Mouse (Mus musculus): ENCODE measurements around the gene Pard3.

The Pard3 gene

GRCm38 (mm10) chr8:127343115-127343514 lies 279.4 kb downstream of the Pard3 start:
- DNase-seq (ENCODE audit: low spot score), result no peak

DNA sequence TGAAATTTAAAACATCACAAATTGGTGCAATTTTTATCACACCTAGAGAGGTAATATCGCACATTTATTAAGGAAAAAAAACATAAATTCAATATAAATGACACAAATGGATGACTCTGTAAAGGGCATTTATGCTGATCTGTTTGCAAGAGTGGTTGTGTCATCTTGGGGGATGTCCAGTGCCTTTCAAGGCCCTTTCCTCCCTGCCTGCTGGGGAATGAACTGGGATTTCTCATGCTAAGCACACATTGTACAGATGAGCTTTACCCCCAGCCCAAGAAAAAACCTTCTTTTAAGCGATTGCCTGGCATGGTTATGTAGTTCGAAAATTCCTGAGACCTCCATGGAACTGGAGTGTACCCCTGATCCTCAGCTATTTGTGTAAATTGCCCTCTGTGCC lies 280.7 kb downstream of the Pard3 start:
- DNase-seq (ENCODE audit: low spot score), result no peak

DNA sequence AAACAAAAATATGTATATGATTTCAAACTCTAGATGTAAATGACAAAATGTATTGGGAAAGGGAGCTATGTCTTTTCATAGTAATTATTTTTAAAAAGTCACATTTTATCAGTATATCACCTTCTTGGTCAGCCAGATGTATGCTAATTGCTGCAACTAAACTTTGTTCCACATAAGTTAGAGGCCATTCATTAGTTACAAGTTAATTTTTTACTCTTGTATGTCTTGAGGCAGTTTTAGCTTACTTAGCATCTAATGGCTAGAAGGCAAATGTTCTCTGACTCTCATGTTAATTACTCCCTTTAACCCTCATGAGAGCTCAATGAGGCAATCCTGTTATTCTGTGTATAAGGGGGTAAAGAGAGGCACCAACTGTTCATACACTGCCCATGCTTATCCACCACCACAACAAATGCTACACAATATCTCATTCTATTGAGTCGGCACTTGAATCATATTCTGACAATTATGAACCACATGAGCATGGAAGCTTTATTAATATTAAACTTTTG lies 282.3 kb downstream of the Pard3 start:
- DNase-seq (ENCODE audit: low spot score), result no peak

GRCm38 (mm10) chr8:127347890-127348495 lies 284.3 kb downstream of the Pard3 start:
- DNase-seq (ENCODE audit: low spot score), result no peak

GRCm38 (mm10) chr8:127361796-127362195 lies 298.1 kb downstream of the Pard3 start:
- no peak for DNase-seq (ENCODE audit: low spot score)

GRCm38 (mm10) chr8:127368347-127368746 lies 304.7 kb downstream of the Pard3 start:
- no peak for DNase-seq (ENCODE audit: low spot score)

- DNase-seq (ENCODE audit: low spot score), result no peak
Measured at GRCm38 (mm10) chr8:127371326-127371949, 307.7 kb downstream of the Pard3 start.

GRCm38 (mm10) chr8:127377775-127378174 lies 314.1 kb downstream of the Pard3 start:
- DNase-seq (ENCODE audit: low spot score), result no peak

DNA sequence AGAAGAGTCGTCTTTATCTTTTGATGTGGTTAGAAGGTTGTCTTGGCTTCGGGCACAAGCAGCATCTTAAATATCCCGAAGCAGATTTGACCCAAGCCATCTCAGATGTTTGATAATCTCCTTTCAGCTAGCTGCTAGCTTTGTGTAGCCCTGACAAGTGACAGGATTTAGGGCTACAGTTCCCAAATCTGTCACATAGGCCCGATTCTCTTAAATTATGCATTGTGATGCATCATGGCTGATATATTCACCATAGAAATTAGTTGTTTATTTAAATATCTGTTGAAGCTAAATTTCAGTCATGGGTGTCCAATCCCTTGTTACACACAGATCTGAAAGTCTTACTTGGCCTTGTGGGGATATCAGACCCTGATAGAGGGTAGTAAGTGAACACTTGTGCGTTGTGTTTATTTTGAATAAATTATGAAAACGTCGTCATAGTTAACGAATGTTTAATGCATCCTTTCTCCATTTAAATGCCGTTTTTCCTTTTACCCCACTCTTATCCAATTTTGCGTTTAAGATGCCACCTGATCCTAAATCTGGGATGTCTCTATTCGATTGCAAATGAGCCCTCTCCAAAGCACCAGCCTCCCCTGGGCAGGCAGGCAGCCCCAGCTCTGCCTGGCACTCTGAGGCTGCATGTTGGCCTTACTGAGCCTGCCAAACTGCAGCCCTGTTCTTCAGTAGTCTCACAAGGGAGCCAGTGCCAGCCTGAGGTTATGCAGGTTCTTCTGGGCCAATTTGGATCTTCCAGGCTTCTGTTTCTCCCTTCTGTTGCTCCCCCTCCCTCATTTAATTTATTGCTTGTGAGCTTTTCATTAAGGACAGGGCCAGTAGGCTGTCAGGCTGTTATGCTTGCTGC lies 315.5 kb downstream of the Pard3 start:
- peak; percentile 12 for DNase-seq (ENCODE audit: low spot score)

- no peak for DNase-seq (ENCODE audit: low spot score)
Measured at GRCm38 (mm10) chr8:127381259-127381658, 317.6 kb downstream of the Pard3 start.

GRCm38 (mm10) chr8:127392700-127393099 lies 329.0 kb downstream of the Pard3 start:
- DNase-seq (ENCODE audit: low spot score), result no peak

DNA sequence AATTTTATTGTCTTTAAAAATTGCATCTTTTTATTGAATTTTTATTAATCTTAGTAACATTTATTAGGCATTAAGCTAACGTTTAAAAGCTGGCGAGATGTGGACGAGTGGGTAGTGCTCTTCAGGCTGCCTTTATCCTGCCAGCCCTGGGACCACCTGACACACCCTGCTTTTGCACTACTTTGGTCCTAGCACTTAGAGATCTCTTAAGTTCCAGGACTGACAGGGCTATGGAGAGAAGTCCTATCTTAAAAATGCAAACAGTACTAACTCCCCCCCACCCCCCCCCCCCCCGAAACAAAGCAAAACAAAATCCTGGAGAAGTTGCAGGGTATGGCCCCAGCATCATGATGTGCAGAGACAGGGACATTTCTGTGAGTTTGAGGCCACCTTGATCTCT lies 331.8 kb downstream of the Pard3 start:
- no peak for DNase-seq (ENCODE audit: low spot score)

DNA sequence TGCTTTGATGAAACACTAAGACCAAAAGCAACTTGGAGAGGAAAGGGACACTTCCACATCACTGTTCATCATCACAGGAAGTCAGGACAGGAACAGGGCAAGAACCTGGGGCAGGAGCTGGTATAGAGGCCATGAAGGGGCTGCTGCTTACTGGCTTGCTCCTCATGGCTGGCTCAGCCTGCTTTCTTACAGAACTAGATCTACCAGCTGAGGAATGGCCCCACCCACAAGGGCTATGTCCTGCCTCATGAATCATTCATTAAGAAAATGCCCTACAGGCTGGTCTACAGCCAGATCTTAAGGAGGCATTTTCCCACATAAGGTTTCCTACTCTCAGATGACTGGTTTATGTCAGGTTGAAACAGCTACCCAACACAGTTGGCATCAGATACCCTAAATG lies 342.1 kb downstream of the Pard3 start:
- no peak for DNase-seq (ENCODE audit: low spot score)

- no peak for DNase-seq (ENCODE audit: low spot score)
Measured at GRCm38 (mm10) chr8:127410606-127411005, 346.9 kb downstream of the Pard3 start.

- no peak for DNase-seq (ENCODE audit: low spot score)
Measured at GRCm38 (mm10) chr8:127411190-127411848, 347.6 kb downstream of the Pard3 start.

- no peak for DNase-seq (ENCODE audit: low spot score)
Measured at GRCm38 (mm10) chr8:127423021-127423420, 359.3 kb downstream of the Pard3 start.

DNA sequence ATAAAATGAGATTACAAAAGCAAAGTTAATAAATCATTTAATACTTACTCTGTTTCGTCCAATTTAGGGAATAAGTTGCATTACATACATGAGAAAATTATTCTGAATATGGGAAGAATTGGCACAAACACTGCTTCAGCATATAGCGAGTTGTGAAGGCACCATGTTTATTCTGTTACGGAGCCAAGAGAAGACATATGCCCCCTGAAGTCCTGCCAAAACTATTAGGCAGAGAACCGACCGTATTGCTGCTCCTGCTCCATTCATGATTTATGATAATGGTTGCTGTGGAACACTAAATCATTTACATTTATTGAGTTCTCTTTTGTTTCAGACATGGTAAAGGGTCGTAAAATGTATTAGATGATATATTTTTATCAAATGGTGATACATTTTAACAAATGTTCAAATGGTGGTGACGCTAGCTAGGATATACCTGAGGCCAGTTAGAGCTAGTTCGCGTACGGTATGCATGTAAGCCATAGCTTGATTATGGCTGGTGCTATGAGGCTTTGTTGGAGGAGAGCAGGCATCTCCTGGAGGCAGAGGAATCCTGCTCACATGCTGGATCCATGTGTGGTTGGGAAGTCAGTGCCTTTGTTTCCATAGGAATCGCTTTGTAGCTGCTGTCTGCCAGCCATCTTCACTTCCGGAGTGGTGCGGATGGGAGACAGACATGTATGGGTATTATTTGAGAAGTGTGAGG lies 360.7 kb downstream of the Pard3 start:
- no peak for DNase-seq (ENCODE audit: low spot score)

DNA sequence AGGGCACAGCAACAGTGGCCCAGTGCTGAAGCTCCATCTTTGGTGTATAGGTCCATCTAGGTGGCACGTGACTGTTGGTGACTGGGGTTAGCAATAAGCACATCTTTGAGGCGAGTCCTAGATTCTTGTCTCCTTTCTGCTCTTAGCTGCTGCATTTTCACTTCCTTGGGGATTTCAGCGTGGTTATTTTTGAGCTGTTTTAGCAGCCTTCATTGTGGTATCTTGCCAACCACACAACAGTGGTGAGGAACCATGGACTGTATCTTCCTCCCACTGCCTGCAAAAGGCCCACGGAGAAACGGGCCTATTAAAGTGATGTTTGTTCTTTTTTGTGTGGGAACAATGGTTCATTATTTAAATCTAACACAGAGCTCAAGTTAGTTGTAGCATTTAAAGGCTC lies 363.2 kb downstream of the Pard3 start:
- no peak for DNase-seq (ENCODE audit: low spot score)

DNA sequence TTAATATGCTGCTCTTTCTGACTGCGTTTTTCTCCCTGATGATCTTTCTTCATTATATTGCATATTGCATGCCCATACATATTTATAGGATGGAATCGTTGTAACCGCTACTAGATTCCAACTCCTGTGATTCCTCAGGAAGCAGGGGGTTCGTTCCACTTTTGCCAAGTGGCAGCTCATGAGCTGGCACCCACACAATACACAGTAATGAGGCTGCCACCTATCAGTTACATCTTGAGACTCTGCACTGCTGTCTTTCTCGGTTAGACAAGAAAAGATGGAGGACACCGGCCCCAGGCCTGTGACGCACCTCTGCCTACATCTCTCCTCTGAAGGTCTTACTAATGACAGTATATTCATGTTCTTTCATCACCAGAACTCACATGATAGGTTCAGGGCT lies 364.3 kb downstream of the Pard3 start:
- DNase-seq (ENCODE audit: low spot score), result no peak

GRCm38 (mm10) chr8:127431236-127431635 lies 367.5 kb downstream of the Pard3 start:
- DNase-seq (ENCODE audit: low spot score), result no peak

DNA sequence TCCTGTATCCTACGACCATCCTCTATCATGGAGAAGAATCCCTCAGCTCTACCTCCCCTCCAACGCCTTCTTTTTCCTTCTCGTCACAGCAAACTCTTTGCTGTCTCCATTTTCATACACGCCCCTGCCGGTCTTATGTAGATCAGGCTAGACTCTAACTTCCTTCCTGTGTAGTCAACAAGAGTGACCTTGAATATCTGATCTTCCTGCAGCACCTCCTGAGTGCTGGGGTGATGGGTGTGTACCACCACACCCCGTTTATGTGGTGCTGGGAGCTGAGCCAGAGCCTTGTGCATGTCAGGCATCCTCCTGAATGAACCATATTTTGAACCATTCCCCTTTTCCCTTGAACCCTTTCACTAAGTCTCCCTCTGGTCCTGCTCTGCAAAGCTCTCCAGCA lies 372.3 kb downstream of the Pard3 start:
- no peak for DNase-seq (ENCODE audit: low spot score)

All from left cerebral cortex, adult 11 months (tissue).